Mouse (Mus musculus) brain, embryonic 14.5 days (tissue): ENCODE data around the gene Rhox7b.
"Not testable (repeated sequence)": the region's sequence is repeated elsewhere in the genome, so short reads cannot be mapped to it uniquely, and the experiment has no call there.

Experiments
- CTCF ChIP-seq: fragments of 200-500 bp; IDR thresholded peaks from 2 replicates; pipeline ENCODE4 v1.5.1; 2012; ENCODE audit warnings: inconsistent platforms, mild to moderate bottlenecking, moderate library complexity, borderline replicate concordance; ENCODE audit not compliant: insufficient read depth, insufficient read length; ENCODE audit errors: extremely low read depth
- POLR2A ChIP-seq: fragments of 200-500 bp; IDR thresholded peaks from 2 replicates; pipeline ENCODE4 v1.6.1; 2012; ENCODE audit warnings: mild to moderate bottlenecking, inconsistent platforms, borderline replicate concordance; ENCODE audit not compliant: poor library complexity, insufficient read depth, insufficient read length, severe bottlenecking; ENCODE audit errors: extremely low read depth

- TF ChIP-seq POLR2A, CTCF: not testable (repeated sequence)
Observed at GRCm38 (mm10) chrX:37897132-37897531, at the start of gene Rhox7b.
